Mouse (Mus musculus): ENCODE measurements around the gene Git2. TPM values are rescaled to one million over a fixed set of nuclear protein-coding genes. Genes with fewer than 3 reads are reported as not detected.
A peak's percentile ranks its signal among the peaks of the same experiment; 100 is the strongest.

The Git2 gene
- total and polyA plus RNA-seq, 2 experiments from 2014 or later = 33.8 to 41.8 TPM

- TF ChIP-seq CTCF (IDR thresholded peaks at IDR 0.05) = peak; percentile 31
- H3K27ac ChIP-seq (ENCODE audit: low read depth, low read length) = no peak overlapping the region
- DNase-seq (ENCODE audit: low spot score) = peak; percentile 62
- H3K27me3 ChIP-seq (ENCODE audit: insufficient read depth, low read length) = no peaks in the 10 kb centered on the region
- WGBS = 86% methylated on average over 18 of the region's 18 CpGs
- no peaks in the 10 kb centered on the region for H3K9me3 ChIP-seq (ENCODE audit: low read length)
- no peak overlapping the region for H3K9ac ChIP-seq (replicated peaks; ENCODE audit: low read length, poor library complexity, severe bottlenecking)
- H3K36me3 ChIP-seq (ENCODE audit: insufficient read depth, low read length) = peaks cover 49% of the 10 kb centered on the region
- ATAC-seq (ENCODE audit: low FRiP score) = no peak
- no peak overlapping the region for H3K4me3 ChIP-seq (ENCODE audit: low read depth, low read length)
- no peak overlapping the region for H3K4me2 ChIP-seq (ENCODE audit: low read depth, low read length, poor library complexity, severe bottlenecking)
- H3K4me1 ChIP-seq (ENCODE audit: insufficient read depth, low read length) = no peaks in the 10 kb centered on the region
These were observed 10.2 kb downstream of the Git2 start for GRCm38 (mm10) chr5:114764812-114765735.

- 87% methylated on average over 8 of the region's 8 CpGs for whole genome bisulfite sequencing
- TF ChIP-seq CTCF (IDR thresholded peaks at IDR 0.05) = no peak
- Histone ChIP-seq H3K4me1 (ENCODE audit: insufficient read depth, low read length) (no peaks in the 10 kb centered on the region), H3K4me3 (ENCODE audit: low read depth, low read length) (no peak overlapping the region), H3K4me2 (ENCODE audit: low read depth, low read length, poor library complexity, severe bottlenecking) (no peak overlapping the region), H3K9me3 (ENCODE audit: low read length) (no peaks in the 10 kb centered on the region), H3K27me3 (ENCODE audit: insufficient read depth, low read length) (no peaks in the 10 kb centered on the region), H3K9ac (replicated peaks; ENCODE audit: low read length, poor library complexity, severe bottlenecking) (no peak overlapping the region), H3K27ac (ENCODE audit: low read depth, low read length) (no peak overlapping the region), H3K36me3 (ENCODE audit: insufficient read depth, low read length) (peaks cover 70% of the 10 kb centered on the region)
- DNase-seq (ENCODE audit: low spot score) (no peak), ATAC-seq (ENCODE audit: low FRiP score) (no peak)
These were observed 13.3 kb downstream of the Git2 start for GRCm38 (mm10) chr5:114761980-114762379.

- H3K4me2 ChIP-seq (ENCODE audit: low read depth, low read length, poor library complexity, severe bottlenecking) = no peak overlapping the region
- H3K9ac ChIP-seq (replicated peaks; ENCODE audit: low read length, poor library complexity, severe bottlenecking) = no peak overlapping the region
- no peak for ATAC-seq (ENCODE audit: low FRiP score)
- DNase-seq (ENCODE audit: low spot score) = no peak
- H3K27me3 ChIP-seq (ENCODE audit: insufficient read depth, low read length) = no peaks in the 10 kb centered on the region
- no peak overlapping the region for H3K4me3 ChIP-seq (ENCODE audit: low read depth, low read length)
- H3K27ac ChIP-seq (ENCODE audit: low read depth, low read length) = no peak overlapping the region
- TF ChIP-seq CTCF (IDR thresholded peaks at IDR 0.05) = no peak
- no peaks in the 10 kb centered on the region for H3K9me3 ChIP-seq (ENCODE audit: low read length)
- H3K4me1 ChIP-seq (ENCODE audit: insufficient read depth, low read length) = no peaks in the 10 kb centered on the region
- peaks cover 66% of the 10 kb centered on the region for H3K36me3 ChIP-seq (ENCODE audit: insufficient read depth, low read length)
- 94% methylated on average over 5 of the region's 5 CpGs for WGBS
These were observed 15.7 kb downstream of the Git2 start for GRCm38 (mm10) chr5:114759536-114760090.

GRCm38 (mm10) chr5:114753384-114753783 lies 21.9 kb downstream of the Git2 start:
- ATAC-seq (ENCODE audit: low FRiP score) = 0 out of 2 replicates have a peak, but pooled peaks have one; percentile 34
- no peak for TF ChIP-seq CTCF (IDR thresholded peaks at IDR 0.05)
- Histone ChIP-seq H3K4me1 (ENCODE audit: insufficient read depth, low read length) (no peaks in the 10 kb centered on the region), H3K9ac (replicated peaks; ENCODE audit: low read length, poor library complexity, severe bottlenecking) (no peak overlapping the region), H3K4me2 (ENCODE audit: low read depth, low read length, poor library complexity, severe bottlenecking) (no peak overlapping the region), H3K27me3 (ENCODE audit: insufficient read depth, low read length) (no peaks in the 10 kb centered on the region), H3K27ac (ENCODE audit: low read depth, low read length) (no peak overlapping the region), H3K36me3 (ENCODE audit: insufficient read depth, low read length) (peaks cover 66% of the 10 kb centered on the region), H3K4me3 (ENCODE audit: low read depth, low read length) (no peak overlapping the region), H3K9me3 (ENCODE audit: low read length) (no peaks in the 10 kb centered on the region)
- 91% methylated on average over 12 of the region's 12 CpGs for WGBS
- peak; percentile 87 for DNase-seq (ENCODE audit: low spot score)

- H3K36me3 ChIP-seq (ENCODE audit: insufficient read depth, low read length) = peaks cover 64% of the 10 kb centered on the region
- H3K9me3 ChIP-seq (ENCODE audit: low read length) = no peaks in the 10 kb centered on the region
- no peak overlapping the region for H3K9ac ChIP-seq (replicated peaks; ENCODE audit: low read length, poor library complexity, severe bottlenecking)
- H3K27ac ChIP-seq (ENCODE audit: low read depth, low read length) = no peak overlapping the region
- DNase-seq (ENCODE audit: low spot score) (no peak), ATAC-seq (ENCODE audit: low FRiP score) (no peak)
- 94% methylated on average over 10 of the region's 10 CpGs for WGBS
- H3K4me2 ChIP-seq (ENCODE audit: low read depth, low read length, poor library complexity, severe bottlenecking) = no peak overlapping the region
- TF ChIP-seq CTCF (IDR thresholded peaks at IDR 0.05) = no peak
- no peaks in the 10 kb centered on the region for H3K4me1 ChIP-seq (ENCODE audit: insufficient read depth, low read length)
- no peak overlapping the region for H3K4me3 ChIP-seq (ENCODE audit: low read depth, low read length)
- H3K27me3 ChIP-seq (ENCODE audit: insufficient read depth, low read length) = no peaks in the 10 kb centered on the region
These were observed 22.9 kb downstream of the Git2 start for GRCm38 (mm10) chr5:114752397-114752796.

GRCm38 (mm10) chr5:114750325-114750724 lies 25.0 kb downstream of the Git2 start:
- Histone ChIP-seq H3K4me2 (ENCODE audit: low read depth, low read length, poor library complexity, severe bottlenecking) (no peak overlapping the region), H3K4me3 (ENCODE audit: low read depth, low read length) (no peak overlapping the region), H3K27me3 (ENCODE audit: insufficient read depth, low read length) (no peaks in the 10 kb centered on the region), H3K27ac (ENCODE audit: low read depth, low read length) (no peak overlapping the region), H3K9me3 (ENCODE audit: low read length) (no peaks in the 10 kb centered on the region), H3K9ac (replicated peaks; ENCODE audit: low read length, poor library complexity, severe bottlenecking) (no peak overlapping the region), H3K4me1 (ENCODE audit: insufficient read depth, low read length) (no peaks in the 10 kb centered on the region), H3K36me3 (ENCODE audit: insufficient read depth, low read length) (peaks cover 70% of the 10 kb centered on the region)
- no peak for TF ChIP-seq CTCF (IDR thresholded peaks at IDR 0.05)
- 78% methylated on average over 10 of the region's 10 CpGs for WGBS
- DNase-seq (ENCODE audit: low spot score) (no peak), ATAC-seq (ENCODE audit: low FRiP score) (no peak)

Measured in midbrain, postnatal 0 days (tissue).